Comparison of ENCODE assay signal across 9 mouse cellular contexts in the genomic region with DNA sequence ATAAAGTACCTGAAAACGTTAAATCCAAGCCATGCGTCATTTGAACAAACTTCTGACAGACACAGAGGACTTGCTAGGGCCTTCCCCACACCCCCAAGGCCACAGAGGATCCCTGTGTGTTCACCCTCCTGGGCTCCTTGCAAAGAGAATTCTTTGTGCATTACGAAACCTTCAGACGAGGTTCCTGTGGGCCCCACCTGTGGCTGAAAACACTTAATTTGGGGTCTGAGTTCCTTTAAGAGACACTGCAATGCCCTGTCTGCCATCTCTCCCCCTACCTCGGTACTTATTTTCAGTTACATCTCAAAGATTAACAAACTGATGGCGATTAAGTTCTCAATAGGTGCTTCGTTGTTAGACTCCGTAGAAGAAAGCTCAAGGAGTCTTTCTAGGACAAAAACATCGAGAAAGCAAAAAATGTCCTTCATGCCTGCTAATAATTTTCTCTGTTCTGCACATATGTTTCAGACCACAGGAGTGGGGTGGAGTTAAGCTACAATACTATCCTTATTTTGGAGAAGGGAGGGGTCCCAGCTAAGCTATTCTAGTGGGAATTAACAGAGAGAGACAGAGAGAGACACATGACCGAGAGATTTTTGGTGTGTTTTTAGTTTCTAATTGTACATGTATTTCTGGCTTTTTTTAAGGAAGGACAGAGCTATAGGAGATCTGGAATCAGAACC.
DNase-seq lines count a peak whose midpoint lies in the region; ATAC-seq and TF ChIP-seq lines count a peak whose summit lies in the region.
"Had no signal": no experiment of that assay in that cellular context is flagged by ENCODE, and none has a peak within 500 bp of the region (broad histone marks: within the 10 kb centered on the region; RNA-seq: fewer than 3 reads in every experiment).

No protein-coding gene starts in this region.

- H3K4me2 ChIP-seq in kidney, embryonic 15.5 days: peak overlapping the region; percentile 67
- peak overlapping the region; percentile 54 for H3K4me2 ChIP-seq in intestine, embryonic 15.5 days (replicated peaks)

- peak overlapping the region; percentile 86 for H3K27ac ChIP-seq in kidney, embryonic 15.5 days
- H3K27ac ChIP-seq in embryonic fibroblast, embryonic 13.5 days (ENCODE audit: insufficient read depth, low read length): peak overlapping the region; percentile 94
- H3K27ac ChIP-seq in intestine, embryonic 15.5 days: peak overlapping the region; percentile 81
- H3K27ac ChIP-seq: macrophage had no signal

- no peak for TF ChIP-seq CTCF in embryonic fibroblast, embryonic 13.5 days (IDR thresholded peaks at IDR 0.05; ENCODE audit: borderline replicate concordance, insufficient read depth, low read length)
- no peak for TF ChIP-seq CTCF in lung, adult 2 months (IDR thresholded peaks at IDR 0.05; ENCODE audit: insufficient read depth, low read length)

- peak overlapping the region; percentile 35 for H3K4me3 ChIP-seq in kidney, embryonic 15.5 days (replicated peaks)
- H3K4me3 ChIP-seq in embryonic fibroblast, embryonic 13.5 days (ENCODE audit: insufficient read depth, low read length): peak overlapping the region; percentile 8; the same call in 1 of the 2 replicates
- 0 out of 2 replicates have a peak overlapping the region, but pooled peaks have one; percentile 19 for H3K4me3 ChIP-seq in intestine, embryonic 15.5 days (replicated peaks)
- H3K4me3 ChIP-seq in lung, adult 2 months (replicated peaks; ENCODE audit: extremely low read depth, low read depth, low read length): no peak overlapping the region

- DNase-seq in kidney, postnatal 14 days: no peak
- peak; percentile 51 for DNase-seq in neural tube, embryonic 10.5 days (ENCODE audit: extremely low spot score, low spot score)
- no peak for DNase-seq in left cerebral cortex, adult 9 months (ENCODE audit: low spot score in 2 of 2)
- no peak for DNase-seq in frontal cortex, postnatal 25 days (ENCODE audit: low spot score in 2 of 2)
- DNase-seq in lung, adult 2 months: no peak

- ATAC-seq in kidney, embryonic 15.5 days (replicated peaks; ENCODE audit: low FRiP score): peak; percentile 33
- ATAC-seq in intestine, embryonic 15.5 days: peak; percentile 48

- H3K9ac ChIP-seq in kidney, embryonic 15.5 days: no peak overlapping the region
- no peak overlapping the region for H3K9ac ChIP-seq in intestine, embryonic 15.5 days

- no peaks in the 10 kb centered on the region for H3K9me3 ChIP-seq in kidney, embryonic 15.5 days (replicated peaks)
- H3K9me3 ChIP-seq in intestine, embryonic 15.5 days: no peaks in the 10 kb centered on the region

- no peaks in the 10 kb centered on the region for H3K36me3 ChIP-seq in kidney, embryonic 15.5 days
- H3K36me3 ChIP-seq in intestine, embryonic 15.5 days: no peaks in the 10 kb centered on the region

- no peak; the same call in 1 of the 2 replicates for TF ChIP-seq POLR2A in embryonic fibroblast, embryonic 13.5 days (IDR thresholded peaks at IDR 0.05; ENCODE audit: low read depth, low read length)
- no peak for TF ChIP-seq POLR2A in lung, adult 2 months (IDR thresholded peaks at IDR 0.05; ENCODE audit: borderline replicate concordance, extremely low read depth, low read depth, low read length)

- 10% methylated on average over 10 of the region's 10 CpGs for WGBS in kidney, embryonic 15.5 days
- WGBS in intestine, embryonic 15.5 days: 20% methylated on average over 10 of the region's 10 CpGs
- 27% methylated on average over 10 of the region's 10 CpGs for WGBS in lung, adult 2 months

- H3K4me1 ChIP-seq in kidney, embryonic 15.5 days: peaks cover 31% of the 10 kb centered on the region
- peaks cover 17% of the 10 kb centered on the region for H3K4me1 ChIP-seq in embryonic fibroblast, embryonic 13.5 days (ENCODE audit: control insufficient read depth, insufficient read depth, low read length)
- H3K4me1 ChIP-seq in intestine, embryonic 15.5 days (replicated peaks): peaks cover 9% of the 10 kb centered on the region; the same call in 1 of the 2 replicates
- peaks cover 3% of the 10 kb centered on the region; the same call in 1 of the 2 replicates for H3K4me1 ChIP-seq in lung, adult 2 months (ENCODE audit: control insufficient read depth, insufficient read depth, low read length)

- no peaks in the 10 kb centered on the region for H3K27me3 ChIP-seq in kidney, embryonic 15.5 days
- no peaks in the 10 kb centered on the region for H3K27me3 ChIP-seq in intestine, embryonic 15.5 days (replicated peaks)
